Mouse (Mus musculus) heart, embryonic 16.5 days (tissue): ENCODE results near the gene Golt1a. TPM values are rescaled to one million over a fixed set of nuclear protein-coding genes. Genes with fewer than 3 reads are reported as not detected.
A peak's percentile ranks its signal among the peaks of the same experiment; 100 is the strongest.
"Not testable (repeated sequence)": the region's sequence is repeated elsewhere in the genome, so short reads cannot be mapped to it uniquely, and the experiment has no call there.

Experiments
- ATAC-seq: fragments of 200-750 bp; cut with Nextera tagmentation; replicated peaks from 2 replicates; pipeline ENCODE4 v1.8.0; 2017; ENCODE audit warnings: moderate number of reproducible peaks; ENCODE audit not compliant: insufficient read depth, low FRiP score; ENCODE audit errors: extremely low read depth
- H3K27ac ChIP-seq: fragments of 300-500 bp; sonication (generic); 2 replicates; pipeline ENCODE4 v1.5.1; 2014; ENCODE audit warnings: mild to moderate bottlenecking, low read length, control low read depth, moderate library complexity
- H3K27me3 ChIP-seq: fragments of 300-500 bp; sonication (generic); 2 replicates; pipeline ENCODE4 v1.6.1; 2014; ENCODE audit warnings: low read length, mixed read lengths; ENCODE audit not compliant: control insufficient read depth, insufficient read depth
- H3K36me3 ChIP-seq: fragments of 300-500 bp; sonication (generic); 2 replicates; pipeline ENCODE4 v1.6.1; 2014; ENCODE audit not compliant: control insufficient read depth, insufficient read depth
- H3K4me1 ChIP-seq: fragments of 300-500 bp; sonication (generic); 2 replicates; pipeline ENCODE4 v1.6.1; 2014; ENCODE audit warnings: low read length, mixed read lengths; ENCODE audit not compliant: control insufficient read depth, insufficient read depth
- H3K4me2 ChIP-seq: fragments of 300-500 bp; sonication (generic); 2 replicates; pipeline ENCODE4 v1.6.1; 2014; ENCODE audit warnings: low read depth, mild to moderate bottlenecking, control low read depth, low read length
- H3K4me3 ChIP-seq: fragments of 300-500 bp; sonication (generic); 2 replicates; pipeline ENCODE4 v1.5.1; 2014; ENCODE audit warnings: mild to moderate bottlenecking, control low read depth, low read length
- H3K9ac ChIP-seq: fragments of 300-500 bp; sonication (generic); 2 replicates; pipeline ENCODE4 v1.6.1; 2014; ENCODE audit warnings: low read length, control low read depth
- H3K9me3 ChIP-seq: fragments of 300-500 bp; sonication (generic); replicated peaks from 2 replicates; pipeline ENCODE4 v1.6.1; 2016; ENCODE audit warnings: low read length; ENCODE audit not compliant: control insufficient read depth
- WGBS: fragments of 180-500 bp; shearing (Covaris S2); extraction: QIAGEN DNeasy Blood & Tissue Kit; methylation state at CpG from one replicate; pipeline ENCODE4 v1.1.7; 2014; 5-methylcytosine and 5-hydroxymethylcytosine counted together
- polyA plus RNA-seq: library from polyadenylated mRNA; unstranded; fragments of >200 nt; fragmentation: Nextera tagmentation; extraction: Ambion mirVana; gene quantifications from 2 replicates; pipeline ENCODE4 v1.2.1, GENCODE M21; 2015

The Golt1a gene
- polyA plus RNA-seq, 1 experiment from 2014 or later, result not detected

DNA sequence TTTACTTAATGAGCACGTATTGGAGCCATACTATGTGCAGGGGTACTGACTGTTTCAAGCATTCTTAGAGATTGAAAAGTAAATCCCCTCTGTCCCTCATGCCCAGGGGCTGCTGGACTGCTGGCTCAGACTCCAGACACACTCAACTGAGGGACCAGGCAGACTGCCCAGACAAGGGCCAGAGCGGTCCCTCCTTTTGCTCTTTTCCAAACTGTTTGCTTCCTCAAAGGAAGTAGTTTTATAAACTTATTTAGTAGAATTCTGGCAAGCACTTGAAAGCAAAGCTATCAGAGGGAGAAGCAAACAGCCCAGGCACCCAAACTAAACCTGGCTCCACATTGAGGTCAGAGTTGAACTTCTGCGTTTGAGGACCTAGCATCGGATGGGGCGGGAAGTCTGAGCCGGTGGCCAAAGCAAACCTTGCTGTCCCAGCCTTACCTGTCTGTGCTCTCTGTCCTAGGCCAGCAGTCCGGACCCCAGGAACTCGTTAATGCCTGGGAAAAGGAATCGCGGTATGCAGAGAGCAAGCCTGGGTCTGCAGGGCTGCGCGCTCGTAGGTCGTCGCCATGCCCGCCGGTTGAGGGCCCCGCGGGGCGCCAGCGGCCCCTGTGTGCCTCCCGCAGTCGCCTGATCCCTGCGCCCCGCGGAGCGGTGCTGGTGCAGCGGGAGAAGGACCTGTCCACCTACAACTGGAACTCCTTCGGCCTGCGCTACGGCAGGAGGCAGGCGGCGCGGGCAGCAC lies 19.5 kb downstream of the Golt1a start:
- peaks cover 24% of the 10 kb centered on the region for H3K27me3 ChIP-seq
- peak overlapping the region; percentile 36 for H3K4me3 ChIP-seq
- 10% methylated on average over 34 of the region's 34 CpGs for WGBS
- ATAC-seq, result peak; percentile 49; the same call in 1 of the 2 replicates
- no peak overlapping the region for H3K27ac ChIP-seq
- H3K9ac ChIP-seq, result peak overlapping the region; percentile 53; the same call in 1 of the 2 replicates
- no peaks in the 10 kb centered on the region for H3K36me3 ChIP-seq
- 0 out of 2 replicates have a peak, but pooled peaks cover 6% of the 10 kb centered on the region for H3K4me1 ChIP-seq
- H3K9me3 ChIP-seq, result no peaks in the 10 kb centered on the region
- H3K4me2 ChIP-seq, result peak overlapping the region; percentile 66

DNA sequence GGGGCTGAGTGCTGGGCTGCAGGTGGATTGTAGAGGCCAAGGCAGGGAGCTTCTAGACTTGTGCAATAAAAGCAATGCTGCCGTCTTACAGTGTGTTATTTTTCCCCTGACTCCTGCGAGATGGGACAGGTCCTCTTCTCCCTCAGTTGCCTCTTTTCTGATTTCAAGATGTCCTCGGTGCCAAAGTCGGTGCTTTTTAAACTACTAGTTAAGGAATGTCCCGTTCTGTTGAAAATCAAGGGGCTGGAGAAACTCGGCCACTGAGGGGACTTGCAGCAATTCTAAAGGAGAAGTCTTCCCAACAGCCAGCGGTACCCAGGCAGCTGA lies 20.0 kb downstream of the Golt1a start:
- H3K4me1 ChIP-seq, result 0 out of 2 replicates have a peak, but pooled peaks cover 6% of the 10 kb centered on the region
- H3K27ac ChIP-seq, result no peak overlapping the region
- H3K9me3 ChIP-seq, result no peaks in the 10 kb centered on the region
- WGBS, result 27% methylated on average over 7 of the region's 7 CpGs
- H3K36me3 ChIP-seq, result no peaks in the 10 kb centered on the region
- no peak for ATAC-seq
- H3K4me2 ChIP-seq, result peak overlapping the region; percentile 66
- peak overlapping the region; percentile 36 for H3K4me3 ChIP-seq
- peaks cover 24% of the 10 kb centered on the region for H3K27me3 ChIP-seq
- peak overlapping the region; percentile 53; the same call in 1 of the 2 replicates for H3K9ac ChIP-seq

DNA sequence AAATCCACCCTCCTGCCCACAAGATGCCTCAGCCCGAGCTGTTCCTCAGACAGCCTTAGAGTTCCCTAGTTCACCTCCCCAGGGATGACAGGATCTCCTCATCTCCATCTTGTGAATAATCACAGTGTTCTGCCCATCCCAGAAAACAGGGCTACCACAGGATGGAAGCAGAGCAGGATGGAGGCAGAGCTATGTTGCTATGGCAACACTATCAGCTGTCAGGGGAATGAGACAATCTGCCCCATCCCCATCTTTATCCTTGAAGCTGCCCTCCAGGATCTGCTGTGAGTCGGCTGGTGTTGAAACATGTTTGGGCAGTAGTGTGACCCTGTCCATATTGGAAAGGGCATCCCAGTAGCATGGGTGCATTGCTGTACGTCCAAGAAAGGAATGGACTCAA lies 21.5 kb downstream of the Golt1a start:
- Histone ChIP-seq H3K27ac (no peak overlapping the region), H3K4me1 (0 out of 2 replicates have a peak, but pooled peaks cover 6% of the 10 kb centered on the region), H3K36me3 (no peaks in the 10 kb centered on the region), H3K27me3 (peaks cover 24% of the 10 kb centered on the region), H3K9me3 (no peaks in the 10 kb centered on the region), H3K4me2 (no peak overlapping the region), H3K4me3 (no peak overlapping the region), H3K9ac (no peak overlapping the region)
- 71% methylated on average over 3 of the region's 3 CpGs for WGBS
- no peak for ATAC-seq

DNA sequence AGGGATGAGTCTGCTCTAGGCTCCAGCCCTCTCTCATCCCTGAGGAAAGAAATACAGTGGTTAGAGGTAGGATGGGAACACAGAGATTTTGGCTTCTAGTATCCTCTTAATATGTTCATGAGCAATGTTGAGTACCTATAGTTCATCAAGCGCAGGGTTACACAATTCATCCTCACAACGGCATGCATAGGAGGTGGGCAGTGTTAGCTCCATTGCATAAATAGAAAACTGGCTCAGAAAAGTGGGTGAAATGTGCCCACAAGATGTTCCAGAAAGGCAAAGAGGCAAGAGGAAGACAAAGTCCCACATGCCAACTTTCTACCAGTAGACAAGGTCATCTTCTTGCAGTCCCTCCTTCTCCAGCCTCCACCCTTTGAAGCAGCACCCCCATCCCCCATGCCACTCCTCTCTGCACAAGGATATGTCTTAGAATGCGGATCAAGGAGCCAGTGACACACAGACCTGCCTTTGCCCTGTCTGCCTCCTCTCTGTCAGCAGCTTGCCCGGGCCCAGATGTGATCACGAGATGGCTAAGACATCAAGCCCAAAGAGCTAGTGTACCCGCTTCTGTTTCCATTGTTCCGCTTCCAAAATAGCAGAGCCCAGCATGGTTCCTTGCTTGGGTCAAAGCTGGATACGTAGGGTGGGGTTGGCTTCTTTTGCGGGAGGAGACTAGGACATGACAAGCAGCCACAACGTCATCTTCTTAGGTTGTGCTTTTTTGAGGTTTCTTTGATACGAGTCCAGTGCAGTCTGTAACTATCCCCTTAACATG lies 23.2 kb downstream of the Golt1a start:
- Histone ChIP-seq H3K36me3 (no peaks in the 10 kb centered on the region), H3K9me3 (no peaks in the 10 kb centered on the region), H3K4me2 (no peak overlapping the region), H3K27ac (no peak overlapping the region), H3K27me3 (peaks cover 19% of the 10 kb centered on the region), H3K4me3 (no peak overlapping the region), H3K9ac (no peak overlapping the region), H3K4me1 (0 out of 2 replicates have a peak, but pooled peaks cover 6% of the 10 kb centered on the region)
- ATAC-seq, result no peak
- WGBS, result 81% methylated on average over 11 of the region's 11 CpGs

DNA sequence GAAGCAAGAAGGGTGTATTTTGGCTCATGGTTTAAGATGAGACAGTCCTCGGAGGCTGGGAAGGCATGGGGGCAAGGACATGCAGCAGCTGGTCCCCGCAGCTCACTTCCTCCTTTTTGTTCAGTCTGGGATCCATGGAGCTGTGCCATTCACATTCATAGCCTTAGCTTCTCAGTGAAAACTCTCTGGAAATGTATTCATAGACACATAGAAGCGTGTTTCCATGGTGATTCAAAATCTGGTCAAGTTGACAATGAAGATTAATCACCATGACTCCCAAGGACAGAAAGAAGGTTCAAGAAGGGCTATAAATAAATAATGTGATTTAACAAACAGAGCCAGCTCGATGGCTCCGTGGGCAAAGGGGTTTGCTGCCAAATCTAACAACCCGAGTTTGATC lies 24.3 kb downstream of the Golt1a start:
- WGBS, result 79% methylated on average over 6 of the region's 6 CpGs

DNA sequence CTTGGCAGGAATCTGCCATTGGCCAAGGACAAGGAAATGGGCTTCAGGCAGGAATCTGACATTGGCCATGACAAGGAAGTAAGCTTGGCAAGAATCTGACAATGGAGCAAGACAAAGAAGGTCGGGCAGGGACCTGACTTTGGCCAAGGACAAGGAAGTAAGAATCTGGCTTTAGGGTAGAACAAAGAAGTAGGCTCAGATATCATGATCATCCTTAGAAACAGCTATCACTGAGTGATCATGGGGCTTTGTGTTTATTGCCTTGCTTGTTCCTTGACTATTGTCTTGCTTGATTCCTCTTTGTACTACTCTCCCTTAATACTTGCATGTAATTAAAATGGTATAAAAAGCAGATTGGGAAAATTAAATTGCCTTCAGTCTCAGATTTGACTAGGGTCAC lies 30.8 kb downstream of the Golt1a start:
- H3K4me3 ChIP-seq, ATAC-seq, H3K36me3 ChIP-seq, H3K4me1 ChIP-seq, H3K9ac ChIP-seq, H3K9me3 ChIP-seq, H3K27me3 ChIP-seq, H3K27ac ChIP-seq, H3K4me2 ChIP-seq: not testable (repeated sequence)
- WGBS, result 48% methylated on average over 1 of the region's 1 CpGs

More for the DNA sequence above, 24.3 kb downstream of the Golt1a start:
- Histone ChIP-seq H3K4me1 (0 out of 2 replicates have a peak, but pooled peaks cover 6% of the 10 kb centered on the region), H3K9ac (no peak overlapping the region), H3K4me3 (no peak overlapping the region), H3K27me3 (peaks cover 17% of the 10 kb centered on the region), H3K4me2 (no peak overlapping the region), H3K9me3 (no peaks in the 10 kb centered on the region), H3K27ac (no peak overlapping the region), H3K36me3 (no peaks in the 10 kb centered on the region)
- no peak for ATAC-seq

DNA sequence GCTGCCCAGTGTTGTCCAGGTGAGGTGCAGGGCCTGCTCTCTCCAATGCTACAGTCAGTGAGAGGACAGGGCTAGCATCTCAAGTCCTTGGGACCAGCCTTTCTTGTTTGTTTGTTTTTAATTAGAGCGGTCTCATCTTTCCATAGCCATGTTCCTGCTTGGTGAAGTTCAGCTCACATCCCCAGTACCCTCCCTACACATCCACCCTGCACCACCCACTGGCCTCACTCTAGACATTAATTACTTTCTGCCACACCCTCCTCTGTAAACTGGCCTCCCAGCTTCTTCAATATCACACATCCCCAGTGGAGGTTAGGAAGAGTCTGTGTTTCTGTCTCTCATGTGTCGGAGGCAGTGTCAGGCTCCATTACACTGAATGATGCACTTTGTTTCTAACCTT lies 34.8 kb downstream of the Golt1a start:
- Histone ChIP-seq H3K4me3 (no peak overlapping the region), H3K9ac (no peak overlapping the region), H3K27ac (no peak overlapping the region), H3K4me1 (0 out of 2 replicates have a peak, but pooled peaks cover 4% of the 10 kb centered on the region), H3K36me3 (no peaks in the 10 kb centered on the region), H3K4me2 (no peak overlapping the region), H3K27me3 (no peaks in the 10 kb centered on the region), H3K9me3 (no peaks in the 10 kb centered on the region; the same call in 1 of the 2 replicates)
- WGBS, result 88% methylated on average over 2 of the region's 2 CpGs
- ATAC-seq, result no peak

DNA sequence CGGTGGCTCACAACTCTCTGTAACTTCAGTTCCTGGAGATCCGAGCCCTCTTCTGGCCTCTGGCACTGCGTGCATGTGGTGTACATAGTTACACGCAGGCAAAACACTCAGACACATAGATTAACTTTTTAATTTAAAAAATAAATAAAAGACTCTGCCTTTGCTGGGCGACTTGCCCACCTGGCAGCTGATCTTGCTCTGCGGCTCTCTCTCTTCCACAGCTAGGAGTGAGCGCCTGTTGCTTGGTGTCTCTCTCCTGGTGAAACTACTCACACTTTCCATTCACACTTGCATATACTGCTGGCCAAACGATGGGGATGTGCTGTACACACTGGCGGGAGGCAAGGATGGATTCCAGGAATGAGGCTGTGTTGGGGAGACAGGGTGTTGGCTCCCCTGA lies 36.9 kb downstream of the Golt1a start:
- no peaks in the 10 kb centered on the region; the same call in 1 of the 2 replicates for H3K9me3 ChIP-seq
- no peak overlapping the region for H3K4me2 ChIP-seq
- no peaks in the 10 kb centered on the region for H3K36me3 ChIP-seq
- 0 out of 2 replicates have a peak, but pooled peaks cover 4% of the 10 kb centered on the region for H3K4me1 ChIP-seq
- no peak overlapping the region for H3K27ac ChIP-seq
- WGBS, result 78% methylated on average over 9 of the region's 9 CpGs
- H3K27me3 ChIP-seq, result no peaks in the 10 kb centered on the region
- no peak overlapping the region for H3K9ac ChIP-seq
- no peak for ATAC-seq
- no peak overlapping the region for H3K4me3 ChIP-seq

DNA sequence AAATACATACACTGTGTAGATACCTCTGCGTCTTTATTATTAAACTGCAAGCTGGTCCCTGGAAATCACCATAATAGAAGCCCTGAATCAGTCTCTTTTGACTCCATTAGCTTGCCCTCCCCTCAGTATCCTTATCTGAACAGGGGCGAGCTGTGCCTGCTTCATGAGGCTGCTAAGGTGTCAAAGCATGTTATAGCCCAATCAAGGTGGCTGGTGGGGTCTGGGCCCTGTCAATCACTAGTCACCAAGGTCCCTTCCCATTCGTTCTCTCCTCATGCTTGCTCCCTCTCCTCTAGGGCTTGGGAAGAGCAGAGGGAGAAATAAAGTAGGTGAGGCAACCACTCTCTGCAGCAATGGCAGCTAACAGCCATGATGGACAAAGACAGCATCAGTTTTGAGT lies 37.6 kb downstream of the Golt1a start:
- no peaks in the 10 kb centered on the region for H3K36me3 ChIP-seq
- H3K27ac ChIP-seq, result no peak overlapping the region

More for the DNA sequence above, 37.6 kb downstream of the Golt1a start:
- no peak overlapping the region for H3K4me3 ChIP-seq
- no peaks in the 10 kb centered on the region for H3K27me3 ChIP-seq
- WGBS, result 55% methylated on average over 3 of the region's 3 CpGs
- no peak overlapping the region for H3K4me2 ChIP-seq
- no peak overlapping the region for H3K9ac ChIP-seq
- no peaks in the 10 kb centered on the region; the same call in 1 of the 2 replicates for H3K9me3 ChIP-seq
- ATAC-seq, result no peak
- H3K4me1 ChIP-seq, result 0 out of 2 replicates have a peak, but pooled peaks cover 4% of the 10 kb centered on the region
